Mouse (Mus musculus) megakaryocyte, embryonic 14.5 days (primary cell): ENCODE measurements around the gene Rab30. TPM values are rescaled to one million over a fixed set of nuclear protein-coding genes. Genes with fewer than 3 reads are reported as not detected.

ENCODE experiments used
- H3K27me3 ChIP-seq: replicated peaks from 2 replicates; pipeline ENCODE3; 2012; ENCODE audit warnings: inconsistent platforms
- H3K36me3 ChIP-seq: replicated peaks from 2 replicates; pipeline ENCODE3; 2012; ENCODE audit warnings: low read length, inconsistent platforms, mixed read lengths
- H3K4me1 ChIP-seq: 2 replicates; pipeline ENCODE4 v1.6.1; 2012; ENCODE audit warnings: inconsistent platforms
- H3K4me3 ChIP-seq: replicated peaks from 2 replicates; pipeline ENCODE3; 2012; ENCODE audit warnings: moderate library complexity, mild to moderate bottlenecking, inconsistent platforms
- H3K9me3 ChIP-seq: 2 replicates; pipeline ENCODE4 v1.6.1; 2012; ENCODE audit warnings: inconsistent platforms
- FLI1 ChIP-seq: IDR thresholded peaks from 2 replicates; pipeline ENCODE4 v1.6.1; 2012; ENCODE audit warnings: low read length, inconsistent platforms, mixed read lengths
- GATA1 ChIP-seq: IDR thresholded peaks from 3 replicates; pipeline ENCODE4 v1.6.1; 2012; ENCODE audit warnings: mixed read lengths, low read length, inconsistent platforms, borderline replicate concordance
- polyA plus RNA-seq: library from polyadenylated mRNA; stranded (reverse); fragments of >175 nt; gene quantifications from 2 replicates; pipeline ENCODE4 v1.2.3, GENCODE M21; 2012; ENCODE audit warnings: low replicate concordance; ENCODE audit not compliant: insufficient read depth

The Rab30 gene
- polyA plus RNA-seq, 1 experiment: not detected

DNA sequence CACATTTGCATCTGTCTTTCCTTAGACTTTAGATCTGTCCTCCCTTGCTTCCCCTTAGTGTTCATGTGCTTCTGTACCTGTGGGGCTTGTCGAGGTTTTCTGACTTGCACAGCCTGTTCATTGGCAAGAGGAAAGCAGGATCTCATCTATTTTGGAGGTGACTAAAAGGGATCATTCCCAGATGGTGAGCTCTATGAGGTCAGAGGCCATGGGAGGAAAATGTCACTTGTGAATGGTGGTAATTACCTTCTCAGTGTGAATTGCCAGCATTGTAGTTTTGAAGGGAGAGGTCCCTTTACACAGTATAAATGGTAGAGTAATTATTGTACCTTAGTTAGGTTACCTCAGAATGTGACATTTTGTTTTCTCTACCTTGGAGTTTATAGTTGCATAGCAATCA lies 148.8 kb downstream of the Rab30 start:
- Histone ChIP-seq H3K4me3 (no peak overlapping the region), H3K4me1 (peaks cover 50% of the 10 kb centered on the region), H3K27me3 (no peaks in the 10 kb centered on the region), H3K9me3 (peaks cover 6% of the 10 kb centered on the region; the same call in 1 of the 2 replicates), H3K36me3 (peaks cover 61% of the 10 kb centered on the region)
- TF ChIP-seq FLI1 (no peak), GATA1 (no peak)

- TF ChIP-seq GATA1: no peak
- TF ChIP-seq FLI1: no peak
- Histone ChIP-seq H3K27me3 (no peaks in the 10 kb centered on the region), H3K36me3 (peaks cover 57% of the 10 kb centered on the region), H3K4me1 (peaks cover 50% of the 10 kb centered on the region), H3K4me3 (no peak overlapping the region), H3K9me3 (peaks cover 6% of the 10 kb centered on the region; the same call in 1 of the 2 replicates)
Measured at GRCm38 (mm10) chr7:92890618-92891230, 149.3 kb downstream of the Rab30 start.

DNA sequence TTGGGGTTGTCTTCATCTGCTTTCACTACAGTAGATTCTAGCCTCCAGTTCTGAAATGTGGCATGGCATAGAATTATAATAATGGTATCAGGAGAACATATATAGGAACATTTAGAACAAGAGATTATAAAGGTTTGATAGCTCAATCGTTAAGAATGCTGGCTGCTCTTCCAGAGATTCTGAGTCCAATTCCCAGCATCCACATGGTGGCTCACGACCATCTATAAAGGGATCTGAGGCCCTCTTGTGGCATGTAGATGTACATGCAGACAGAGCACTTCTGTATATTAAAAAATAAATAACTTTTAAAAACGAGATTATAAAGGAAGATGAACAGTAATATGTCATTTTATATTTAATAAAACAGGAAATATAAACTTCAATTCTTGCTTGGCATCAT lies 152.1 kb downstream of the Rab30 start:
- Histone ChIP-seq H3K4me1 (peaks cover 44% of the 10 kb centered on the region), H3K27me3 (no peaks in the 10 kb centered on the region), H3K9me3 (peaks cover 6% of the 10 kb centered on the region; the same call in 1 of the 2 replicates), H3K36me3 (peaks cover 35% of the 10 kb centered on the region), H3K4me3 (no peak overlapping the region)
- no peak for TF ChIP-seq GATA1
- TF ChIP-seq FLI1: no peak

Other genes with a start within 250 kb of the Rab30 start
- 5.4 TPM in 1 of 2 replicates, not detected in the other for gene Ccdc90b, start 180.5 kb upstream of the Rab30 start, polyA plus RNA-seq
- gene Ankrd42, start 104.5 kb upstream of the Rab30 start, polyA plus RNA-seq: not detected in 2 replicates
- gene Pcf11, start 71.7 kb upstream of the Rab30 start, polyA plus RNA-seq: 25.7 and 33.1 TPM in 2 replicates
- 0.22 TPM in 1 of 2 replicates, not detected in the other for gene Ddias, start 132.6 kb downstream of the Rab30 start, polyA plus RNA-seq
- 16.8 and 36.1 TPM in 2 replicates for gene Prcp, start 132.9 kb downstream of the Rab30 start, polyA plus RNA-seq